Mouse (Mus musculus): ENCODE data around the gene Cntrl. TPM values are rescaled to one million over a fixed set of nuclear protein-coding genes. Genes with fewer than 3 reads are reported as not detected.

The Cntrl gene
- polyA plus RNA-seq, 1 experiment from 2014 or later: 20.0 TPM

- H3K36me3 ChIP-seq: no peaks in the 10 kb centered on the region; the same call in 1 of the 2 replicates
- no peak overlapping the region for H3K9ac ChIP-seq
- 0 out of 2 replicates have a peak, but pooled peaks cover under 1% of the 10 kb centered on the region for H3K4me1 ChIP-seq (replicated peaks)
- H3K9me3 ChIP-seq: no peaks in the 10 kb centered on the region
- H3K4me2 ChIP-seq (replicated peaks): no peak overlapping the region
- WGBS: 82% methylated on average over 5 of the region's 5 CpGs
- H3K4me3 ChIP-seq (replicated peaks): no peak overlapping the region
- ATAC-seq: no peak
- no peaks in the 10 kb centered on the region for H3K27me3 ChIP-seq (replicated peaks)
- no peak overlapping the region for H3K27ac ChIP-seq
These were observed 79.6 kb downstream of the Cntrl start for GRCm38 (mm10) chr2:35188929-35189328.

DNA sequence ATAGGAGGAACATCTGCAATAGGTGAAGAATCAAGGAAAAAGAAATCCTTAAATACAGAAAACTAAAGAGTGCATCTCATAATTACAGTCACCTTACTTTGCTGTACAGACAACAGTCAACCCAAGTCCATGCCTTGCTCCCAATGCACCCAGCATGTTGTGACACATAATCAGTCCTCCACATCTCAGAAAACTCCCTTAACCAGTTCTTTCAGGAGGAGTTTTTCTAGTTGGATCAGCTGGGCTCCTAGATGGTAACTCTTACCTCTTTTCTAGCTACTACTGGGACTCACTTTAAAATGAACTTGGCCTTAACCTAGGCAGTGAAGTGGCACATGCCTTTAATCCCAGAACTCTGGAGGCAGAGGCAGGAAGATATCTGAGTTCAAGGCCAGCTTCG lies 84.7 kb downstream of the Cntrl start:
- Histone ChIP-seq H3K9ac (no peak overlapping the region), H3K4me2 (replicated peaks) (no peak overlapping the region), H3K27me3 (replicated peaks) (no peaks in the 10 kb centered on the region), H3K4me3 (replicated peaks) (no peak overlapping the region), H3K27ac (no peak overlapping the region), H3K36me3 (no peaks in the 10 kb centered on the region; the same call in 1 of the 2 replicates), H3K4me1 (replicated peaks) (0 out of 2 replicates have a peak, but pooled peaks cover 6% of the 10 kb centered on the region), H3K9me3 (no peaks in the 10 kb centered on the region)
- whole genome bisulfite sequencing: 71% methylated on average over 1 of the region's 1 CpGs
- ATAC-seq: no peak

DNA sequence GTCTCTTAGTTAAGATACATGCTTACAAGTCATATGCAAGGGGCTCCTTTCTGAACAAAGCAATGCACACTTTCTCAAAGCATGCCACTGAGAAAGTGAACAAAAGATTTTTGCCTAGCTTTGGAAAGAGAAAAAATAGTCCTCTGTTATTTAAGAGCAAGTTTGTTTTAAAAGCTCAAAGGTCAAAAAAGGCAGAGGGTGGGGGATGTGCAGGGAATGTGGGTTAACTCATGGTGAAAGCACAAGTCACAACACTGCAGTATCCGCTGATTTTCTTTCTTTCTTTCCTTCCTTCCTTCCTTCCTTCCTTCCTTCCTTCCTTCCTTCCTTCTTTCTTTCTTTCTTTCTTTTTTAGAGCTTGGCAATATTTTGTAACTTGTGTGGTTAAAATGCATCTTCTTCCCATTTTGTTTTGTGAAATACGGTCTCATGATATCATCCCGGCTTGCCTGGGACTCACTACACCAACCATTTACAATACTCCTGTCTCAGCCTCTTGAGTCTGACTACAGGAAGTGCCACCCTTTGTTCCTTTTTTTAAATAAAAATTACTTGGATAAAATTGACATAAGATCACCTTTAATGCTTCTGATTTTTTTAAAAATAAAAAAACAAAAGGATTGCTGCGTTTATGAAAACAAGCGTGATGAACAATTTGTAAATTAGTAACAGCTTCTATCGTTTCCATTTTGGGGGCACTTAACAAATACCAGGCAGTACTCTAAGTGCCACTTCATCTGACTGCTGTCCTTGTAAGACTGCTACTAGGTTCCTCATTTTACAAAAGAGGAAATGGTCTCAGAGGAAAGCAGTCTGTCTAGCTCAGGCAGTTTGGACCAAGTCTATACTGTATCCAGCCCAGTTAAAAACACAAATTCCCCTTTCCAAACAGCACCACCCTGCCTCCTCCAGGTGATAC lies 86.6 kb downstream of the Cntrl start:
- Histone ChIP-seq H3K27me3 (replicated peaks) (no peaks in the 10 kb centered on the region), H3K9me3 (no peaks in the 10 kb centered on the region), H3K9ac (no peak overlapping the region), H3K4me1 (replicated peaks) (peaks cover 10% of the 10 kb centered on the region; the same call in 1 of the 2 replicates), H3K4me2 (replicated peaks) (0 out of 2 replicates have a peak overlapping the region, but pooled peaks have one; percentile 27), H3K27ac (no peak overlapping the region), H3K4me3 (replicated peaks) (no peak overlapping the region), H3K36me3 (no peaks in the 10 kb centered on the region)
- ATAC-seq: no peak
- 66% methylated on average over 6 of the region's 6 CpGs for WGBS

GRCm38 (mm10) chr2:35199541-35199940 lies 90.2 kb downstream of the Cntrl start:
- H3K27me3 ChIP-seq (replicated peaks): no peaks in the 10 kb centered on the region
- peak overlapping the region; percentile 75 for H3K4me2 ChIP-seq (replicated peaks)
- no peaks in the 10 kb centered on the region for H3K36me3 ChIP-seq
- WGBS: 5% methylated on average over 5 of the region's 5 CpGs
- no peaks in the 10 kb centered on the region for H3K9me3 ChIP-seq
- H3K4me1 ChIP-seq (replicated peaks): peaks cover 9% of the 10 kb centered on the region; the same call in 1 of the 2 replicates
- peak overlapping the region; percentile 76 for H3K4me3 ChIP-seq (replicated peaks)
- H3K9ac ChIP-seq: peak overlapping the region; percentile 99
- H3K27ac ChIP-seq: peak overlapping the region; percentile 98; the same call in 1 of the 2 replicates
- no peak for ATAC-seq

DNA sequence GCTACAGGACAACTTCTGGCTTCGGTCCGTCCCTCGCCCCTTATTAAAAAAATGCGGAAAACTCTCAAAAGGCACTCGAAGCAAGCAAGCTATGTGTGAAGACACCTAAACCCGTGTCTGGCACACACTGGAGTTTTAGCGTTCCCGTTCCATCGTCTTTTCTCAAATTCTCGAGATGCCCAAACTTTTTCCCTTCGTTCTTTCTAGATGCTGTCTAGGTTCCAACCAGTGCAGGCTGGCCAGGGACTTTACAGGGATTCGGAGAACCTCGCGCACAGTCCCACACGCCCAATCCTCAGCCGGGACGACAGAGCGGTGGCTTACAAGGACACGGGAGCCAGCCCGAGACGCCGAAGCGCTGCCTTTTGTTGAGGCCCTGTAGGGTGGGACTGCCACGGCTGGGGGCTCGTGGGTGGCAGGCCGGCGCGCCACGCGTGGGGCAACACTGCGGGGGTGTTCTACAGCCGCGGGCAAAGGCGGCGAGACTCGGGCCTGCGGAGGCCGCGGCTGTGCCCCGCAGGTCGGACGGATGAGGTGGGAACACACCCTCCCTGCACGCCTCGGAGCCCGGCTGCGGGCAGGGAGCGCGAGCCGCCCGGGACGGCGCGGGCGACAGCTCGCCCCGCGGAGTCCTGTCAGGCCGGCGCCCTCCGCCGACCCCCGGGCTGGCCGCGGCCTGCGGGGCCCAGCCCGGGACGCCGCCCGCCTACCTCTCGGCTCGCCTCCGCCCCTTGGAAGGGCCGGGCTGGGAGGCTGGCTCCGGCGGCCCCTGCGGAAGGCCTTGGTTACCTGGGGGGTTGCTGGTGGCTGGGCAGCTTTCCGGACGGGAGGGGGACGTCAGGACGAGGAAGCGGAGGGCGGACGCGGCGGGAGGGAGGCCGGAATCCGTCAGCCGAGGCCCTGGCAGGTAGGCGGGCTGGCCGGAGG lies 90.9 kb downstream of the Cntrl start:
- Histone ChIP-seq H3K4me1 (replicated peaks) (peaks cover 9% of the 10 kb centered on the region; the same call in 1 of the 2 replicates), H3K36me3 (no peaks in the 10 kb centered on the region), H3K9ac (peak overlapping the region; percentile 99), H3K4me3 (replicated peaks) (peak overlapping the region; percentile 76), H3K27me3 (replicated peaks) (no peaks in the 10 kb centered on the region), H3K4me2 (replicated peaks) (peak overlapping the region; percentile 75), H3K9me3 (no peaks in the 10 kb centered on the region), H3K27ac (peak overlapping the region; percentile 98)
- WGBS: under 1% methylated on average over 85 of the region's 90 CpGs
- ATAC-seq: peak; percentile 88

DNA sequence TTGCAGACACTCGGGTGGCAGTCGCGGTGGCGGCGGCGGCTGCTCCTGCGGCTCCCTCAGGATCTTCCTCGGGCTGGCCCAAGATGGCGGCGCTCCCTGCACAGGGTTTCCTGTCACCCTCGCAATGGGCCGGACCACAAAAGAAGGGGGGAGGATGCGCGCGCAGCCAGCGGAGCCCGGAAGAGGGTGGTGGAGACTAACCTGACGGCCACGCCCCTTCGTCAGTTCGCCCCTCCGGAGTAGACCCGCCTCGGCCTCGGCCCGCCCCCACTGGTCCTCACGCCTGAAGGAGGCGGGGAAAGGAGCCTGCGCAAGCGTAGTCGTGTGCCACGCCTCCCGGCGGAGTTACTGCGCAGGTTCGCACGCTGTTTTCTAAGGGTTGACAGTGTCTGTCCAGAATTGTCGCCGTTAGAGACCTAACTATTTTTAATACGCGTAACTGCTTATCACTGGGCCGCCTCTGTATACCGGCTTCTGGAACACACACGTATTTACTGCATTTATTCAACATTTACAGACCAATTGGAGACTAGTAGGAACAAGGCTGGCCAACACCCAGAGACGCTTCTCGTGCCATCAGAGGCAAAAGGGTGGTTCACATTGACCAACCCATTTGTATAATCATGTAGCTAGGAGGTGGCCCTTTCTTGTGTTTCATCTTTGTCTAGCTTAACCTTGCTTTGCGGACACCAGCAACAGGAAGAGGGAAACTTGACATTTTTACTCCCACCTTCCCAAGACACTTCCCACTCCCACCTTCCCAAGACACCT lies 91.8 kb downstream of the Cntrl start, which contains the start of gene Rab14:
Rab14 (minus strand) TSS at position 223 of the 771 bp plus-strand sequence.
- under 1% methylated on average over 46 of the region's 47 CpGs for WGBS
- Histone ChIP-seq H3K36me3 (no peaks in the 10 kb centered on the region), H3K4me2 (replicated peaks) (peak within 1 kb of the TSS; percentile 76), H3K9ac (peak within 1 kb of the TSS; percentile 99), H3K9me3 (no peaks in the 10 kb centered on the region), H3K27ac (peak within 1 kb of the TSS; percentile 98), H3K4me3 (replicated peaks) (peak within 1 kb of the TSS; percentile 76), H3K4me1 (replicated peaks) (peaks cover 9% of the 10 kb centered on the region; the same call in 1 of the 2 replicates), H3K27me3 (replicated peaks) (no peaks in the 10 kb centered on the region)
- ATAC-seq: peak; percentile 98

DNA sequence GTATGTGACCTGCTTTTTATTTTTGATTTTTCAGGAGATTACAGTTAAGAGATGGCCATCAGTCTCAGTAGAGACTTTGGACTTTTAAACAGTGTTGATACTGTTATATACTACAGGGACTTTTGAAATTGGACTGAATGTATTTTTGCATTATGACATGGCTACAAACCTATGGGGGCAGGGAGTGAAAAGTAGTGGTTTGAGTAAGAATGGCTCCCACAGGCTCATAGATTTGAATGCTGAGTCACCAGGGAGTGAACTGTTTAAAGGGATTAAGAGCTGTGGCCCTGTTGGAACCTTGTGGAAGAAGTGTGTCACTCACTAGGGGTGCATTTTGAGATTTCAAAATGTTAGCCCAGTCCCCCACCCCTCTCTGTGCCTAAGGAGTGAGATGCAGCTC lies 94.4 kb downstream of the Cntrl start:
- Histone ChIP-seq H3K4me2 (replicated peaks) (no peak overlapping the region), H3K4me1 (replicated peaks) (peaks cover 7% of the 10 kb centered on the region; the same call in 1 of the 2 replicates), H3K9ac (no peak overlapping the region), H3K27me3 (replicated peaks) (no peaks in the 10 kb centered on the region), H3K27ac (no peak overlapping the region), H3K4me3 (replicated peaks) (no peak overlapping the region), H3K36me3 (no peaks in the 10 kb centered on the region), H3K9me3 (no peaks in the 10 kb centered on the region)
- no peak for ATAC-seq

DNA sequence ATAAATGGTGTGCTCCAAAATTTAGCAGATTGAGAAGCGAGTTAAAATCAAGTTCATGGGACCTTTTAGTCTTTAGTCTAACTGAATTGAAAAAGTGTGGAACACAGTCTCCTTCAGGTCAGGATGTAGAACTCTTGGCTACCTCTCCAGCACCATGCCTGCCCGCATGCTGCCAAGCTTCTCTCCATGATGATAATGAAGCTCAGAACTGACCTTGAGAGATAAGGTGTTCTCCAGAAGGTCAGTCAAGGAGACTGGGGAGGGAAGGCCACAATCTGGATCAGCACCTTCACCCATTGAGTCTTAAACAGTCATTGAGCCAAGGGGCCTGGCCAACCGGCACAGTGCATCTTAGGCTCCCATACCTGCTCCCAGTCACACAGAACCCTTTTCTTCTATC lies 97.5 kb downstream of the Cntrl start:
- Histone ChIP-seq H3K9ac (no peak overlapping the region), H3K27me3 (replicated peaks) (no peaks in the 10 kb centered on the region), H3K4me2 (replicated peaks) (no peak overlapping the region), H3K4me1 (replicated peaks) (no peaks in the 10 kb centered on the region), H3K9me3 (no peaks in the 10 kb centered on the region), H3K27ac (no peak overlapping the region), H3K4me3 (replicated peaks) (no peak overlapping the region), H3K36me3 (no peaks in the 10 kb centered on the region)
- WGBS: 87% methylated on average over 3 of the region's 3 CpGs
- no peak for ATAC-seq

DNA sequence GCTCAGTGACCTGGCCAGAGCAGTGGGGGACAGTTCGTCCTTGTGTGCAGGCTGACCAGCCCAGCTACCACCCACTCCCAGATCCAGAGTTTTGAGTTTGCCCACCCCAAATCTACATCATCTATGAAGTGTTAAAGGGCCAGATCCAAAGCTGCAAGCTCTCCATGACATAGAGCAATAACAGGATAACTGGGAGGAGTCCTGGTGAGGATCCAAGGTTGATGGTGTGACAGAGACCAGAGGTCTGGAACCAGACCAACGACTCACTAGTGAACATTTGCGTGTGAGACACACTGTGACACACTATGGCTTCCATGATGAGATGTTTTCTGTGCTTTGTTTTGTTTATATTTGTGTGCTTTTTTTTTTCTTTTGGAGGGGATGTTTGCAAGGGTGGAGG lies 98.8 kb downstream of the Cntrl start:
- no peaks in the 10 kb centered on the region for H3K36me3 ChIP-seq
- WGBS: 66% methylated on average over 3 of the region's 3 CpGs
- H3K4me3 ChIP-seq (replicated peaks): no peak overlapping the region
- no peak overlapping the region for H3K27ac ChIP-seq
- H3K4me2 ChIP-seq (replicated peaks): no peak overlapping the region
- H3K4me1 ChIP-seq (replicated peaks): no peaks in the 10 kb centered on the region
- ATAC-seq: no peak
- no peaks in the 10 kb centered on the region for H3K9me3 ChIP-seq
- no peak overlapping the region for H3K9ac ChIP-seq
- H3K27me3 ChIP-seq (replicated peaks): no peaks in the 10 kb centered on the region

- H3K9ac ChIP-seq: no peak overlapping the region
- no peak for ATAC-seq
- H3K36me3 ChIP-seq: no peaks in the 10 kb centered on the region
- no peaks in the 10 kb centered on the region for H3K27me3 ChIP-seq (replicated peaks)
- H3K4me3 ChIP-seq (replicated peaks): no peak overlapping the region
- no peaks in the 10 kb centered on the region for H3K9me3 ChIP-seq
- no peaks in the 10 kb centered on the region for H3K4me1 ChIP-seq (replicated peaks)
- no peak overlapping the region for H3K4me2 ChIP-seq (replicated peaks)
- no peak overlapping the region for H3K27ac ChIP-seq
- 66% methylated on average over 8 of the region's 8 CpGs for WGBS
These were observed 99.8 kb downstream of the Cntrl start for GRCm38 (mm10) chr2:35208931-35209665.

GRCm38 (mm10) chr2:35211681-35212080 lies 102.4 kb downstream of the Cntrl start:
- no peak overlapping the region for H3K4me3 ChIP-seq (replicated peaks)
- H3K27ac ChIP-seq: no peak overlapping the region
- ATAC-seq: peak; percentile 60
- no peaks in the 10 kb centered on the region for H3K36me3 ChIP-seq
- 72% methylated on average over 3 of the region's 3 CpGs for WGBS
- H3K9me3 ChIP-seq: no peaks in the 10 kb centered on the region
- peaks cover 3% of the 10 kb centered on the region; the same call in 1 of the 2 replicates for H3K4me1 ChIP-seq (replicated peaks)
- no peak overlapping the region for H3K4me2 ChIP-seq (replicated peaks)
- H3K9ac ChIP-seq: no peak overlapping the region
- no peaks in the 10 kb centered on the region for H3K27me3 ChIP-seq (replicated peaks)

Measured in intestine, embryonic 15.5 days (tissue).